In genomic region chr15:86957872-86958271, GRCm38 (mm10) we compare ENCODE assay signal across 19 mouse cellular contexts.
DNase-seq lines count a peak whose midpoint lies in the region; ATAC-seq and TF ChIP-seq lines count a peak whose summit lies in the region.
"Had no signal": no experiment of that assay in that cellular context is flagged by ENCODE, and none has a peak within 500 bp of the region (broad histone marks: within the 10 kb centered on the region; RNA-seq: fewer than 3 reads in every experiment).

No protein-coding gene starts in this region.

- H3K36me3 ChIP-seq in hindbrain, embryonic 15.5 days: no peaks in the 10 kb centered on the region
- H3K36me3 ChIP-seq in hindbrain, embryonic 11.5 days (ENCODE audit: control insufficient read depth, insufficient read depth, low read length): no peaks in the 10 kb centered on the region
- H3K36me3 ChIP-seq in midbrain, postnatal 0 days (ENCODE audit: insufficient read depth, low read length): no peaks in the 10 kb centered on the region
- H3K36me3 ChIP-seq in midbrain, embryonic 14.5 days (ENCODE audit: control insufficient read depth, insufficient read depth, low read length): no peaks in the 10 kb centered on the region
- H3K36me3 ChIP-seq: embryonic facial prominence, embryonic 10.5 days; embryonic facial prominence, embryonic 12.5 days; forebrain, embryonic 15.5 days had no signal

- no peak for TF ChIP-seq POLR2A in olfactory bulb, adult 2 months (IDR thresholded peaks at IDR 0.05; ENCODE audit: insufficient read depth, low read depth, low read length)

- H3K9ac ChIP-seq in hindbrain, embryonic 15.5 days: no peak overlapping the region
- H3K9ac ChIP-seq in hindbrain, embryonic 11.5 days (ENCODE audit: low read depth, low read length): no peak overlapping the region
- H3K9ac ChIP-seq in midbrain, postnatal 0 days (replicated peaks; ENCODE audit: low read length, poor library complexity, severe bottlenecking): no peak overlapping the region
- H3K9ac ChIP-seq in midbrain, embryonic 14.5 days (replicated peaks; ENCODE audit: low read length): no peak overlapping the region
- H3K9ac ChIP-seq: embryonic facial prominence, embryonic 12.5 days; forebrain, embryonic 13.5 days; forebrain, embryonic 15.5 days had no signal

- ATAC-seq in hindbrain, embryonic 15.5 days (ENCODE audit: low FRiP score, low read depth): no peak
- no peak for ATAC-seq in hindbrain, embryonic 11.5 days (ENCODE audit: low FRiP score)
- ATAC-seq in midbrain, postnatal 0 days (ENCODE audit: low FRiP score): no peak
- no peak for ATAC-seq in midbrain, embryonic 14.5 days (ENCODE audit: low FRiP score, low TSS enrichment)
- ATAC-seq: forebrain, embryonic 13.5 days; forebrain, embryonic 15.5 days had no signal

- no peak overlapping the region for H3K4me3 ChIP-seq in hindbrain, embryonic 15.5 days
- H3K4me3 ChIP-seq in hindbrain, embryonic 11.5 days (ENCODE audit: low read depth, low read length): no peak overlapping the region
- H3K4me3 ChIP-seq in midbrain, postnatal 0 days (ENCODE audit: low read depth, low read length): no peak overlapping the region
- no peak overlapping the region for H3K4me3 ChIP-seq in midbrain, embryonic 14.5 days (replicated peaks; ENCODE audit: low read depth, low read length)
- H3K4me3 ChIP-seq in olfactory bulb, adult 2 months (ENCODE audit: insufficient read depth, low read depth, low read length): no peak overlapping the region
- H3K4me3 ChIP-seq: embryonic facial prominence, embryonic 10.5 days; embryonic facial prominence, embryonic 12.5 days; forebrain, embryonic 13.5 days; forebrain, embryonic 15.5 days had no signal

- H3K27me3 ChIP-seq in hindbrain, embryonic 15.5 days: no peaks in the 10 kb centered on the region
- H3K27me3 ChIP-seq in hindbrain, embryonic 11.5 days (ENCODE audit: control insufficient read depth, insufficient read depth, low read length): no peaks in the 10 kb centered on the region
- no peaks in the 10 kb centered on the region for H3K27me3 ChIP-seq in midbrain, postnatal 0 days (ENCODE audit: insufficient read depth, low read length)
- H3K27me3 ChIP-seq in midbrain, embryonic 14.5 days (ENCODE audit: control insufficient read depth, insufficient read depth, low read length): no peaks in the 10 kb centered on the region
- H3K27me3 ChIP-seq: embryonic facial prominence, embryonic 12.5 days; forebrain, embryonic 13.5 days; forebrain, embryonic 15.5 days had no signal

- 0 out of 2 replicates have a peak, but pooled peaks cover 9% of the 10 kb centered on the region for H3K4me1 ChIP-seq in hindbrain, embryonic 15.5 days (replicated peaks)
- H3K4me1 ChIP-seq in hindbrain, embryonic 11.5 days (replicated peaks; ENCODE audit: control insufficient read depth, insufficient read depth, low read length): no peaks in the 10 kb centered on the region
- no peaks in the 10 kb centered on the region for H3K4me1 ChIP-seq in midbrain, postnatal 0 days (ENCODE audit: insufficient read depth, low read length)
- H3K4me1 ChIP-seq in midbrain, embryonic 14.5 days (ENCODE audit: control insufficient read depth, insufficient read depth, low read length): 0 out of 2 replicates have a peak, but pooled peaks cover 5% of the 10 kb centered on the region
- H3K4me1 ChIP-seq in olfactory bulb, adult 2 months (ENCODE audit: control insufficient read depth, insufficient read depth, low read length): peaks cover 6% of the 10 kb centered on the region
- H3K4me1 ChIP-seq: embryonic facial prominence, embryonic 10.5 days; embryonic facial prominence, embryonic 12.5 days; forebrain, embryonic 13.5 days; forebrain, embryonic 15.5 days had no signal

- no peak overlapping the region for H3K4me2 ChIP-seq in hindbrain, embryonic 15.5 days
- H3K4me2 ChIP-seq in hindbrain, embryonic 11.5 days (replicated peaks; ENCODE audit: low read depth, low read length): no peak overlapping the region
- H3K4me2 ChIP-seq in midbrain, postnatal 0 days (ENCODE audit: low read depth, low read length, poor library complexity, severe bottlenecking): no peak overlapping the region
- H3K4me2 ChIP-seq in midbrain, embryonic 14.5 days (ENCODE audit: low read length): no peak overlapping the region
- H3K4me2 ChIP-seq: embryonic facial prominence, embryonic 12.5 days; forebrain, embryonic 13.5 days; forebrain, embryonic 15.5 days had no signal

- H3K9me3 ChIP-seq in hindbrain, embryonic 15.5 days: no peaks in the 10 kb centered on the region
- H3K9me3 ChIP-seq in hindbrain, embryonic 11.5 days (ENCODE audit: control insufficient read depth, low read length): no peaks in the 10 kb centered on the region
- H3K9me3 ChIP-seq in midbrain, postnatal 0 days (ENCODE audit: low read length): no peaks in the 10 kb centered on the region
- H3K9me3 ChIP-seq in midbrain, embryonic 14.5 days (ENCODE audit: control insufficient read depth, low read length): no peaks in the 10 kb centered on the region
- H3K9me3 ChIP-seq: embryonic facial prominence, embryonic 10.5 days; embryonic facial prominence, embryonic 12.5 days; forebrain, embryonic 13.5 days; forebrain, embryonic 15.5 days had no signal

- peak overlapping the region; percentile 53; the same call in 1 of the 2 replicates for H3K27ac ChIP-seq in hindbrain, embryonic 15.5 days (replicated peaks)
- H3K27ac ChIP-seq in hindbrain, embryonic 11.5 days (ENCODE audit: low read depth, low read length): no peak overlapping the region
- H3K27ac ChIP-seq in midbrain, postnatal 0 days (ENCODE audit: low read depth, low read length): peak overlapping the region; percentile 59; the same call in 1 of the 2 replicates
- H3K27ac ChIP-seq in midbrain, embryonic 14.5 days (replicated peaks; ENCODE audit: low read depth, low read length): no peak overlapping the region
- H3K27ac ChIP-seq in olfactory bulb, adult 2 months (ENCODE audit: insufficient read depth, low read depth, low read length): peak overlapping the region; percentile 76
- H3K27ac ChIP-seq: embryonic facial prominence, embryonic 10.5 days; embryonic facial prominence, embryonic 12.5 days; forebrain, embryonic 13.5 days; forebrain, embryonic 15.5 days had no signal

- WGBS in hindbrain, embryonic 15.5 days: 85% methylated on average over 8 of the region's 8 CpGs
- WGBS in hindbrain, embryonic 11.5 days: 83% methylated on average over 8 of the region's 8 CpGs
- WGBS in midbrain, postnatal 0 days: 73% methylated on average over 8 of the region's 8 CpGs
- 86% methylated on average over 8 of the region's 8 CpGs for WGBS in midbrain, embryonic 14.5 days
- WGBS in olfactory bulb, adult 2 months: 52% methylated on average over 8 of the region's 8 CpGs

- no peak for TF ChIP-seq CTCF in midbrain, postnatal 0 days (IDR thresholded peaks at IDR 0.05)
- TF ChIP-seq CTCF in olfactory bulb, adult 2 months (IDR thresholded peaks at IDR 0.05; ENCODE audit: insufficient read depth, low read depth, low read length): no peak

- no peak for DNase-seq in hindbrain, embryonic 11.5 days (ENCODE audit: low spot score)
- DNase-seq in midbrain, postnatal 0 days (ENCODE audit: low spot score): no peak
- DNase-seq in midbrain, embryonic 14.5 days: no peak
- DNase-seq in brain, adult 2 months (ENCODE audit: low read depth, low spot score): peak; percentile 74
- DNase-seq in kidney, postnatal 25 days: no peak
- DNase-seq: adrenal gland, adult 2 months; adrenal gland, postnatal 10 days; adrenal gland, postnatal 25 days; cerebellum, adult 11-12 months; cerebellum, adult 2 months; cerebellum, adult 9-10 months; cerebellum, postnatal 10 days; cerebellum, postnatal 25 days had no signal

Comparison
In these comparisons a context has a peak if more than half of its experiments do, and no peak if none do; other contexts are left out.
1. H3K27ac ChIP-seq: peak in hindbrain, embryonic 15.5 days (single experiment), midbrain, postnatal 0 days (single experiment) and olfactory bulb, adult 2 months (single experiment); none in hindbrain, embryonic 11.5 days (single experiment) and midbrain, embryonic 14.5 days (single experiment).